Mouse (Mus musculus) right cerebral cortex, postnatal 14 days (tissue): ENCODE data around the gene Sec14l3.
"Not testable (repeated sequence)": the region's sequence is repeated elsewhere in the genome, so short reads cannot be mapped to it uniquely, and the experiment has no call there.

Source experiments
- DNase-seq: peaks from one replicate; pipeline ENCODE4 v3.0.0; 2022

The Sec14l3 gene

GRCm38 (mm10) chr11:4064627-4065122, at the start of gene Sec14l3:
TSS of gene Sec14l3 (plus strand) at chr11:4064841.
- no peak for DNase-seq

- not testable (repeated sequence) for DNase-seq
Observed at GRCm38 (mm10) chr11:4015796-4016195, 48.8 kb upstream of the Sec14l3 start.

GRCm38 (mm10) chr11:4022111-4022510, 42.5 kb upstream of the Sec14l3 start:
- DNase-seq: not testable (repeated sequence)

GRCm38 (mm10) chr11:4023321-4023720, 41.3 kb upstream of the Sec14l3 start:
- DNase-seq: no peak

- no peak for DNase-seq
Observed at GRCm38 (mm10) chr11:4027066-4027465, 37.6 kb upstream of the Sec14l3 start.

GRCm38 (mm10) chr11:4027561-4028334, 36.9 kb upstream of the Sec14l3 start:
- DNase-seq: no peak

GRCm38 (mm10) chr11:4029343-4029742, 35.3 kb upstream of the Sec14l3 start:
- no peak for DNase-seq

- no peak for DNase-seq
Observed at GRCm38 (mm10) chr11:4031126-4031941, 33.3 kb upstream of the Sec14l3 start, which contains the start of gene Sec14l4. TSS of gene Sec14l4 (plus strand) at chr11:4031462.

- no peak for DNase-seq
Observed at GRCm38 (mm10) chr11:4031961-4032360, 32.7 kb upstream of the Sec14l3 start.

GRCm38 (mm10) chr11:4033471-4033870, 31.2 kb upstream of the Sec14l3 start:
- no peak for DNase-seq

GRCm38 (mm10) chr11:4034169-4034568, 30.5 kb upstream of the Sec14l3 start:
- no peak for DNase-seq

GRCm38 (mm10) chr11:4035116-4035892, 29.3 kb upstream of the Sec14l3 start:
- DNase-seq: no peak

- DNase-seq: no peak
Observed at GRCm38 (mm10) chr11:4035916-4036315, 28.7 kb upstream of the Sec14l3 start.

GRCm38 (mm10) chr11:4036365-4037084, 28.1 kb upstream of the Sec14l3 start:
- no peak for DNase-seq

GRCm38 (mm10) chr11:4039951-4040350, 24.7 kb upstream of the Sec14l3 start:
- no peak for DNase-seq

GRCm38 (mm10) chr11:4041123-4041625, 23.5 kb upstream of the Sec14l3 start:
- DNase-seq: no peak

GRCm38 (mm10) chr11:4043081-4043480, 21.6 kb upstream of the Sec14l3 start:
- no peak for DNase-seq

- no peak for DNase-seq
Observed at GRCm38 (mm10) chr11:4046526-4046925, 18.1 kb upstream of the Sec14l3 start.

GRCm38 (mm10) chr11:4047766-4048165, 16.9 kb upstream of the Sec14l3 start:
- DNase-seq: no peak

- DNase-seq: no peak
Observed at GRCm38 (mm10) chr11:4048438-4048837, 16.2 kb upstream of the Sec14l3 start.

GRCm38 (mm10) chr11:4053586-4053985, 11.1 kb upstream of the Sec14l3 start:
- peak; percentile 67 for DNase-seq
